Mouse (Mus musculus): Measurements from ENCODE around the gene Samm50. TPM values are rescaled to one million over a fixed set of nuclear protein-coding genes. Genes with fewer than 3 reads are reported as not detected.
A peak's percentile ranks its signal among the peaks of the same experiment; 100 is the strongest.

Gene Samm50
- polyA plus RNA-seq, 1 experiment from 2014 or later: 89.2 TPM

- Histone ChIP-seq H3K4me1 (peaks cover 20% of the 10 kb centered on the region), H3K36me3 (no peaks in the 10 kb centered on the region), H3K9ac (replicated peaks) (no peak overlapping the region), H3K27me3 (no peaks in the 10 kb centered on the region), H3K27ac (replicated peaks) (no peak overlapping the region), H3K9me3 (no peaks in the 10 kb centered on the region), H3K4me2 (replicated peaks) (no peak overlapping the region), H3K4me3 (no peak overlapping the region)
- no peak for ATAC-seq (replicated peaks)
- WGBS: 94% methylated on average over 7 of the region's 7 CpGs
Measured at GRCm38 (mm10) chr15:84252645-84253044, 60.6 kb downstream of the Samm50 start.

GRCm38 (mm10) chr15:84253757-84254156 is 61.7 kb downstream of the Samm50 start:
- 65% methylated on average over 11 of the region's 11 CpGs for WGBS
- H3K9me3 ChIP-seq: no peaks in the 10 kb centered on the region
- ATAC-seq (replicated peaks): no peak
- H3K27me3 ChIP-seq: no peaks in the 10 kb centered on the region
- H3K4me1 ChIP-seq: peaks cover 20% of the 10 kb centered on the region
- no peak overlapping the region for H3K27ac ChIP-seq (replicated peaks)
- H3K9ac ChIP-seq (replicated peaks): no peak overlapping the region
- no peak overlapping the region for H3K4me3 ChIP-seq
- H3K36me3 ChIP-seq: no peaks in the 10 kb centered on the region
- H3K4me2 ChIP-seq (replicated peaks): no peak overlapping the region

GRCm38 (mm10) chr15:84254387-84254786 is 62.3 kb downstream of the Samm50 start:
- peaks cover 20% of the 10 kb centered on the region for H3K4me1 ChIP-seq
- no peaks in the 10 kb centered on the region for H3K36me3 ChIP-seq
- H3K4me2 ChIP-seq (replicated peaks): no peak overlapping the region
- H3K27ac ChIP-seq (replicated peaks): no peak overlapping the region
- H3K4me3 ChIP-seq: no peak overlapping the region
- no peaks in the 10 kb centered on the region for H3K9me3 ChIP-seq
- no peak overlapping the region for H3K9ac ChIP-seq (replicated peaks)
- no peak for ATAC-seq (replicated peaks)
- WGBS: 74% methylated on average over 8 of the region's 8 CpGs
- H3K27me3 ChIP-seq: no peaks in the 10 kb centered on the region

GRCm38 (mm10) chr15:84256254-84256850 is 64.3 kb downstream of the Samm50 start:
- Histone ChIP-seq H3K36me3 (no peaks in the 10 kb centered on the region), H3K9ac (replicated peaks) (no peak overlapping the region), H3K27me3 (no peaks in the 10 kb centered on the region), H3K4me2 (replicated peaks) (no peak overlapping the region), H3K4me3 (no peak overlapping the region), H3K4me1 (peaks cover 30% of the 10 kb centered on the region), H3K27ac (replicated peaks) (no peak overlapping the region), H3K9me3 (no peaks in the 10 kb centered on the region)
- no peak for ATAC-seq (replicated peaks)
- WGBS: 55% methylated on average over 12 of the region's 12 CpGs

GRCm38 (mm10) chr15:84256864-84257263 is 64.8 kb downstream of the Samm50 start:
- H3K4me2 ChIP-seq (replicated peaks): no peak overlapping the region
- no peak overlapping the region for H3K9ac ChIP-seq (replicated peaks)
- H3K27ac ChIP-seq (replicated peaks): no peak overlapping the region
- H3K9me3 ChIP-seq: no peaks in the 10 kb centered on the region
- no peak overlapping the region for H3K4me3 ChIP-seq
- H3K4me1 ChIP-seq: peaks cover 30% of the 10 kb centered on the region
- no peak for ATAC-seq (replicated peaks)
- no peaks in the 10 kb centered on the region for H3K36me3 ChIP-seq
- H3K27me3 ChIP-seq: no peaks in the 10 kb centered on the region
- 93% methylated on average over 5 of the region's 5 CpGs for WGBS

GRCm38 (mm10) chr15:84258602-84259355 is 66.7 kb downstream of the Samm50 start:
- Histone ChIP-seq H3K9ac (replicated peaks) (no peak overlapping the region), H3K4me1 (peaks cover 27% of the 10 kb centered on the region), H3K4me2 (replicated peaks) (no peak overlapping the region), H3K27ac (replicated peaks) (no peak overlapping the region), H3K9me3 (no peaks in the 10 kb centered on the region), H3K36me3 (no peaks in the 10 kb centered on the region), H3K4me3 (no peak overlapping the region), H3K27me3 (no peaks in the 10 kb centered on the region)
- 43% methylated on average over 9 of the region's 9 CpGs for WGBS
- ATAC-seq (replicated peaks): no peak

- peaks cover 27% of the 10 kb centered on the region for H3K4me1 ChIP-seq
- peak overlapping the region; percentile 38 for H3K4me2 ChIP-seq (replicated peaks)
- 14% methylated on average over 22 of the region's 22 CpGs for WGBS
- H3K36me3 ChIP-seq: no peaks in the 10 kb centered on the region
- H3K4me3 ChIP-seq: peak overlapping the region; percentile 25
- no peaks in the 10 kb centered on the region for H3K9me3 ChIP-seq
- peak overlapping the region; percentile 17; the same call in 1 of the 2 replicates for H3K9ac ChIP-seq (replicated peaks)
- peak overlapping the region; percentile 77 for H3K27ac ChIP-seq (replicated peaks)
- peak; percentile 72 for ATAC-seq (replicated peaks)
- no peaks in the 10 kb centered on the region for H3K27me3 ChIP-seq
Measured at GRCm38 (mm10) chr15:84260123-84260822, 68.2 kb downstream of the Samm50 start.

GRCm38 (mm10) chr15:84262630-84263029 is 70.6 kb downstream of the Samm50 start:
- Histone ChIP-seq H3K4me1 (peaks cover 24% of the 10 kb centered on the region), H3K9ac (replicated peaks) (no peak overlapping the region), H3K4me3 (no peak overlapping the region), H3K36me3 (no peaks in the 10 kb centered on the region), H3K27ac (replicated peaks) (no peak overlapping the region), H3K9me3 (no peaks in the 10 kb centered on the region), H3K4me2 (replicated peaks) (no peak overlapping the region), H3K27me3 (no peaks in the 10 kb centered on the region)
- WGBS: 83% methylated on average over 6 of the region's 6 CpGs
- no peak for ATAC-seq (replicated peaks)

- Histone ChIP-seq H3K27me3 (no peaks in the 10 kb centered on the region), H3K36me3 (no peaks in the 10 kb centered on the region), H3K4me3 (no peak overlapping the region), H3K4me2 (replicated peaks) (no peak overlapping the region), H3K9ac (replicated peaks) (no peak overlapping the region), H3K27ac (replicated peaks) (no peak overlapping the region), H3K9me3 (no peaks in the 10 kb centered on the region), H3K4me1 (peaks cover 24% of the 10 kb centered on the region)
- ATAC-seq (replicated peaks): no peak
- 32% methylated on average over 2 of the region's 2 CpGs for WGBS
Measured at GRCm38 (mm10) chr15:84263573-84263972, 71.5 kb downstream of the Samm50 start.

GRCm38 (mm10) chr15:84265141-84265540 is 73.1 kb downstream of the Samm50 start:
- no peaks in the 10 kb centered on the region for H3K36me3 ChIP-seq
- ATAC-seq (replicated peaks): no peak
- no peaks in the 10 kb centered on the region for H3K27me3 ChIP-seq
- H3K4me2 ChIP-seq (replicated peaks): no peak overlapping the region
- H3K9me3 ChIP-seq: no peaks in the 10 kb centered on the region
- H3K9ac ChIP-seq (replicated peaks): no peak overlapping the region
- 76% methylated on average over 11 of the region's 11 CpGs for WGBS
- H3K27ac ChIP-seq (replicated peaks): no peak overlapping the region
- peaks cover 21% of the 10 kb centered on the region for H3K4me1 ChIP-seq
- no peak overlapping the region for H3K4me3 ChIP-seq

- H3K4me2 ChIP-seq (replicated peaks): no peak overlapping the region
- H3K9me3 ChIP-seq: no peaks in the 10 kb centered on the region
- ATAC-seq (replicated peaks): no peak
- 57% methylated on average over 4 of the region's 4 CpGs for WGBS
- no peak overlapping the region for H3K4me3 ChIP-seq
- H3K36me3 ChIP-seq: no peaks in the 10 kb centered on the region
- peak overlapping the region; percentile 44; the same call in 1 of the 2 replicates for H3K27ac ChIP-seq (replicated peaks)
- H3K4me1 ChIP-seq: peaks cover 10% of the 10 kb centered on the region; the same call in 1 of the 2 replicates
- H3K27me3 ChIP-seq: no peaks in the 10 kb centered on the region
- H3K9ac ChIP-seq (replicated peaks): no peak overlapping the region
Measured at GRCm38 (mm10) chr15:84266290-84266689, 74.2 kb downstream of the Samm50 start.
